Mouse (Mus musculus): Measurements from ENCODE around the gene Dlg1. TPM values are rescaled to one million over a fixed set of nuclear protein-coding genes. Genes with fewer than 3 reads are reported as not detected.

Gene Dlg1
- polyA plus RNA-seq, 1 experiment from 2014 or later = 20.3 TPM

- 93% methylated on average over 2 of the region's 2 CpGs for WGBS
- H3K27ac ChIP-seq (replicated peaks) = no peak overlapping the region
- H3K27me3 ChIP-seq (ENCODE audit: low read depth, poor library complexity, severe bottlenecking) = no peaks in the 10 kb centered on the region
- DNase-seq (ENCODE audit: low spot score) = no peak
- no peaks in the 10 kb centered on the region for H3K9me3 ChIP-seq (replicated peaks)
- H3K4me1 ChIP-seq = no peaks in the 10 kb centered on the region
- H3K36me3 ChIP-seq = peaks cover 34% of the 10 kb centered on the region
- no peak overlapping the region for H3K4me3 ChIP-seq
Measured at GRCm38 (mm10) chr16:31834662-31835318, 171.5 kb downstream of the Dlg1 start.

GRCm38 (mm10) chr16:31837362-31837761, 174.1 kb downstream of the Dlg1 start:
- Histone ChIP-seq H3K27ac (replicated peaks) (no peak overlapping the region), H3K4me3 (no peak overlapping the region), H3K36me3 (peaks cover 44% of the 10 kb centered on the region), H3K27me3 (ENCODE audit: low read depth, poor library complexity, severe bottlenecking) (no peaks in the 10 kb centered on the region), H3K9me3 (replicated peaks) (no peaks in the 10 kb centered on the region), H3K4me1 (no peaks in the 10 kb centered on the region)
- 93% methylated on average over 3 of the region's 3 CpGs for WGBS
- DNase-seq (ENCODE audit: low spot score) = no peak

GRCm38 (mm10) chr16:31844246-31844645, 181.0 kb downstream of the Dlg1 start:
- DNase-seq (ENCODE audit: low spot score) = no peak
- Histone ChIP-seq H3K27ac (replicated peaks) (no peak overlapping the region), H3K36me3 (peaks cover 36% of the 10 kb centered on the region), H3K9me3 (replicated peaks) (no peaks in the 10 kb centered on the region), H3K4me1 (no peaks in the 10 kb centered on the region), H3K4me3 (no peak overlapping the region), H3K27me3 (ENCODE audit: low read depth, poor library complexity, severe bottlenecking) (no peaks in the 10 kb centered on the region)
- 96% methylated on average over 3 of the region's 3 CpGs for WGBS

- no peaks in the 10 kb centered on the region for H3K4me1 ChIP-seq
- no peaks in the 10 kb centered on the region for H3K27me3 ChIP-seq (ENCODE audit: low read depth, poor library complexity, severe bottlenecking)
- no peak overlapping the region for H3K27ac ChIP-seq (replicated peaks)
- DNase-seq (ENCODE audit: low spot score) = no peak
- no peak overlapping the region for H3K4me3 ChIP-seq
- no peaks in the 10 kb centered on the region for H3K9me3 ChIP-seq (replicated peaks)
- WGBS = 85% methylated on average over 10 of the region's 10 CpGs
- H3K36me3 ChIP-seq = peaks cover 30% of the 10 kb centered on the region
Measured at GRCm38 (mm10) chr16:31846763-31847162, 183.5 kb downstream of the Dlg1 start.

- Histone ChIP-seq H3K27ac (replicated peaks) (no peak overlapping the region), H3K27me3 (ENCODE audit: low read depth, poor library complexity, severe bottlenecking) (no peaks in the 10 kb centered on the region), H3K36me3 (peaks cover 89% of the 10 kb centered on the region), H3K4me3 (no peak overlapping the region), H3K4me1 (no peaks in the 10 kb centered on the region), H3K9me3 (replicated peaks) (peaks cover 10% of the 10 kb centered on the region)
- DNase-seq (ENCODE audit: low spot score) = no peak
- 94% methylated on average over 5 of the region's 5 CpGs for WGBS
Measured at GRCm38 (mm10) chr16:31863920-31864319, 200.7 kb downstream of the Dlg1 start.

- H3K36me3 ChIP-seq = peaks cover 90% of the 10 kb centered on the region
- H3K4me1 ChIP-seq = no peaks in the 10 kb centered on the region
- H3K4me3 ChIP-seq = no peak overlapping the region
- peaks cover 10% of the 10 kb centered on the region for H3K9me3 ChIP-seq (replicated peaks)
- H3K27ac ChIP-seq (replicated peaks) = no peak overlapping the region
- WGBS = 78% methylated on average over 3 of the region's 3 CpGs
- H3K27me3 ChIP-seq (ENCODE audit: low read depth, poor library complexity, severe bottlenecking) = no peaks in the 10 kb centered on the region
- no peak for DNase-seq (ENCODE audit: low spot score)
Measured at GRCm38 (mm10) chr16:31865242-31865641, 202.0 kb downstream of the Dlg1 start.

- DNase-seq (ENCODE audit: low spot score) = no peak
- no peaks in the 10 kb centered on the region for H3K4me1 ChIP-seq
- no peaks in the 10 kb centered on the region for H3K9me3 ChIP-seq (replicated peaks)
- WGBS = 95% methylated on average over 3 of the region's 3 CpGs
- H3K4me3 ChIP-seq = no peak overlapping the region
- H3K27me3 ChIP-seq (ENCODE audit: low read depth, poor library complexity, severe bottlenecking) = no peaks in the 10 kb centered on the region
- peaks cover 89% of the 10 kb centered on the region for H3K36me3 ChIP-seq
- no peak overlapping the region for H3K27ac ChIP-seq (replicated peaks)
Measured at GRCm38 (mm10) chr16:31866911-31867310, 203.7 kb downstream of the Dlg1 start.

- DNase-seq (ENCODE audit: low spot score) = no peak
- Histone ChIP-seq H3K4me3 (no peak overlapping the region), H3K27me3 (ENCODE audit: low read depth, poor library complexity, severe bottlenecking) (no peaks in the 10 kb centered on the region), H3K4me1 (no peaks in the 10 kb centered on the region), H3K9me3 (replicated peaks) (no peaks in the 10 kb centered on the region), H3K36me3 (peaks cover 85% of the 10 kb centered on the region), H3K27ac (replicated peaks) (no peak overlapping the region)
- WGBS = 82% methylated on average over 4 of the region's 4 CpGs
Measured at GRCm38 (mm10) chr16:31867736-31868135, 204.5 kb downstream of the Dlg1 start.

GRCm38 (mm10) chr16:31873721-31874120, 210.5 kb downstream of the Dlg1 start:
- Histone ChIP-seq H3K27me3 (ENCODE audit: low read depth, poor library complexity, severe bottlenecking) (peaks cover under 1% of the 10 kb centered on the region; the same call in 1 of the 2 replicates), H3K36me3 (peaks cover 53% of the 10 kb centered on the region), H3K9me3 (replicated peaks) (no peaks in the 10 kb centered on the region), H3K4me1 (peaks cover 3% of the 10 kb centered on the region), H3K4me3 (no peak overlapping the region), H3K27ac (replicated peaks) (no peak overlapping the region)
- WGBS = 91% methylated on average over 8 of the region's 8 CpGs
- DNase-seq (ENCODE audit: low spot score) = peak; percentile 6

GRCm38 (mm10) chr16:31875391-31875790, 212.1 kb downstream of the Dlg1 start:
- peak; percentile 9 for DNase-seq (ENCODE audit: low spot score)
- WGBS = 95% methylated on average over 4 of the region's 4 CpGs
- Histone ChIP-seq H3K27me3 (ENCODE audit: low read depth, poor library complexity, severe bottlenecking) (peaks cover 17% of the 10 kb centered on the region), H3K4me1 (peaks cover 8% of the 10 kb centered on the region), H3K4me3 (no peak overlapping the region), H3K9me3 (replicated peaks) (no peaks in the 10 kb centered on the region), H3K36me3 (peaks cover 39% of the 10 kb centered on the region), H3K27ac (replicated peaks) (no peak overlapping the region)

- WGBS = 92% methylated on average over 10 of the region's 10 CpGs
- Histone ChIP-seq H3K27me3 (ENCODE audit: low read depth, poor library complexity, severe bottlenecking) (peaks cover 19% of the 10 kb centered on the region), H3K9me3 (replicated peaks) (no peaks in the 10 kb centered on the region)
Measured at GRCm38 (mm10) chr16:31876386-31876785, 213.1 kb downstream of the Dlg1 start.

GRCm38 (mm10) chr16:31878052-31878451, 214.8 kb downstream of the Dlg1 start:
- DNase-seq (ENCODE audit: low spot score) = no peak
- H3K4me1 ChIP-seq = peaks cover 20% of the 10 kb centered on the region
- H3K27ac ChIP-seq (replicated peaks) = no peak overlapping the region
- no peak overlapping the region for H3K4me3 ChIP-seq
- WGBS = 78% methylated on average over 6 of the region's 6 CpGs
- peaks cover 25% of the 10 kb centered on the region for H3K27me3 ChIP-seq (ENCODE audit: low read depth, poor library complexity, severe bottlenecking)
- H3K9me3 ChIP-seq (replicated peaks) = no peaks in the 10 kb centered on the region
- peaks cover 17% of the 10 kb centered on the region for H3K36me3 ChIP-seq

More at GRCm38 (mm10) chr16:31876386-31876785, 213.1 kb downstream of the Dlg1 start:
- Histone ChIP-seq H3K4me1 (peaks cover 8% of the 10 kb centered on the region), H3K27ac (replicated peaks) (no peak overlapping the region), H3K4me3 (no peak overlapping the region), H3K36me3 (peaks cover 30% of the 10 kb centered on the region)
- DNase-seq (ENCODE audit: low spot score) = peak; percentile 7

GRCm38 (mm10) chr16:31878573-31879257, 215.5 kb downstream of the Dlg1 start, which contains the start of gene Meltf:
Gene Meltf, plus strand, starts transcription at chr16:31878810.
- no peak within 1 kb of the TSS for H3K27ac ChIP-seq (replicated peaks)
- WGBS = 33% methylated on average over 21 of the region's 21 CpGs
- H3K4me3 ChIP-seq = peak within 1 kb of the TSS; percentile 14; the same call in 1 of the 2 replicates
- H3K27me3 ChIP-seq (ENCODE audit: low read depth, poor library complexity, severe bottlenecking) = peaks cover 27% of the 10 kb centered on the region
- peaks cover 27% of the 10 kb centered on the region for H3K4me1 ChIP-seq
- peak; percentile 76 for DNase-seq (ENCODE audit: low spot score)
- no peaks in the 10 kb centered on the region for H3K9me3 ChIP-seq (replicated peaks)
- peaks cover 12% of the 10 kb centered on the region for H3K36me3 ChIP-seq
